Mouse (Mus musculus) testis, adult 2 months (tissue): ENCODE measurements around the gene Gsta3. TPM values are rescaled to one million over a fixed set of nuclear protein-coding genes. Genes with fewer than 3 reads are reported as not detected.
A peak's percentile ranks its signal among the peaks of the same experiment; 100 is the strongest.
"Not testable (repeated sequence)": the region's sequence is repeated elsewhere in the genome, so short reads cannot be mapped to it uniquely, and the experiment has no call there.

Experiments
- H3K27ac ChIP-seq: fragments of 200-500 bp; 2 replicates; pipeline ENCODE4 v1.5.1; 2012; ENCODE audit warnings: low read depth, low read length; ENCODE audit not compliant: control insufficient read depth, insufficient read depth
- H3K27me3 ChIP-seq: fragments of 200-500 bp; 2 replicates; pipeline ENCODE4 v1.6.1; 2012; ENCODE audit warnings: mild to moderate bottlenecking, low read length, moderate library complexity; ENCODE audit not compliant: control insufficient read depth, insufficient read depth
- H3K36me3 ChIP-seq: fragments of 200-500 bp; 2 replicates; pipeline ENCODE4 v1.6.1; 2012; ENCODE audit warnings: mild to moderate bottlenecking, low read length; ENCODE audit not compliant: control insufficient read depth, insufficient read depth
- H3K4me1 ChIP-seq: fragments of 200-500 bp; 2 replicates; pipeline ENCODE4 v1.6.1; 2012; ENCODE audit warnings: low read length; ENCODE audit not compliant: control insufficient read depth, insufficient read depth
- H3K4me3 ChIP-seq: fragments of 200-500 bp; 2 replicates; pipeline ENCODE4 v1.5.1; 2012; ENCODE audit warnings: low read depth, mild to moderate bottlenecking, low read length, moderate library complexity, mixed read lengths; ENCODE audit not compliant: control insufficient read depth
- CTCF ChIP-seq: fragments of 200-500 bp; IDR thresholded peaks from 2 replicates; pipeline ENCODE4 v1.5.1; 2012; ENCODE audit warnings: low read depth, mild to moderate bottlenecking, inconsistent platforms, low read length, moderate library complexity; ENCODE audit not compliant: control insufficient read depth, insufficient read depth, insufficient replicate concordance
- POLR2A ChIP-seq: fragments of 200-500 bp; IDR thresholded peaks from 2 replicates; pipeline ENCODE4 v1.6.1; 2012; ENCODE audit warnings: low read depth, mild to moderate bottlenecking, inconsistent platforms, low read length, moderate library complexity; ENCODE audit not compliant: control insufficient read depth
- polyA plus RNA-seq: library from polyadenylated mRNA; depleted of rRNA; stranded (reverse); fragments of >200 nt; gene quantifications from 2 replicates; pipeline ENCODE4 v1.2.3, GENCODE M21; 2012

The Gsta3 gene
- polyA plus RNA-seq, 1 experiment, result 15.7 TPM

DNA sequence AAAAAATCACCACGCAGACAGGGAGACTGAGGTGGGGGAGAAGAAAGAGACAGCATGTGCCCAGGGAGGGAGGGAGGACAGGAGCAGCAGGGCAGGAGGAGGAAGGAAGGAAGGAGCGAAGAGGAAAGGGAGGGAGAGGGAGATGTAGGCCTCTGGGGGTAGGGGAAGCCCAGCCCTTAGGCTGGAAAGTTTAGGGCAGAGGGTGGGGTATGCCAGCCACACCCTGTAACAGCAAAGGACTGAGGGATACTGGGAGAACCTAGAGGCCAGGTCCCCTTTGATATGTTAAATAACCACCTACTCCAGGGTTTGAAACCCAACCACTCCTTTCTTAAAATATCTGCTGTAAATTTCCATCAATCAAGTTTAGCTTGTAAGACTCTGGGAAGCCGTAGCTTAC, 16.0 kb downstream of the Gsta3 start:
- Histone ChIP-seq H3K27me3 (no peaks in the 10 kb centered on the region), H3K36me3 (no peaks in the 10 kb centered on the region), H3K27ac (no peak overlapping the region), H3K4me3 (no peak overlapping the region), H3K4me1 (no peaks in the 10 kb centered on the region)
- no peak for TF ChIP-seq CTCF
- TF ChIP-seq POLR2A, result no peak

DNA sequence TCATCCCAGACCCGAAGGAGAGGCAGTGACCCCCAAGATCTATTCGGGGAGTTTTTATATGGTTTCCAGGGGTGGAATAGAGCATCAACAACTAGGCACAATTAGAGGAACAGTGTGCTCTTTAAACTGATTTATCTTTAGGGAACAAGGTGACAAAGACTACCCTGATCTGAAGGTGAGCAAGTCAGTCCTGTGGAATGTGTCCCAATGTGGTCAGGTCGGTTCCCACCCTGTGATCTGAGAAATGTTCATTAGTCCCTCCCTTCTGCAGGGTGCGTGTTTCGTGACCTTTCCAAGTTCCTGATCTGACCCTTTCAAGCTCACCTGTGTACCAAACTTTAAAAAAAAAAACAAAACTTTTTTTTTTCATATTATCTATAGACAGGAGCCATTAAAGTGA, 16.5 kb downstream of the Gsta3 start:
- H3K27ac ChIP-seq, result no peak overlapping the region
- H3K4me3 ChIP-seq, result no peak overlapping the region
- no peak for TF ChIP-seq POLR2A
- H3K4me1 ChIP-seq, result no peaks in the 10 kb centered on the region
- H3K36me3 ChIP-seq, result no peaks in the 10 kb centered on the region
- no peaks in the 10 kb centered on the region for H3K27me3 ChIP-seq

DNA sequence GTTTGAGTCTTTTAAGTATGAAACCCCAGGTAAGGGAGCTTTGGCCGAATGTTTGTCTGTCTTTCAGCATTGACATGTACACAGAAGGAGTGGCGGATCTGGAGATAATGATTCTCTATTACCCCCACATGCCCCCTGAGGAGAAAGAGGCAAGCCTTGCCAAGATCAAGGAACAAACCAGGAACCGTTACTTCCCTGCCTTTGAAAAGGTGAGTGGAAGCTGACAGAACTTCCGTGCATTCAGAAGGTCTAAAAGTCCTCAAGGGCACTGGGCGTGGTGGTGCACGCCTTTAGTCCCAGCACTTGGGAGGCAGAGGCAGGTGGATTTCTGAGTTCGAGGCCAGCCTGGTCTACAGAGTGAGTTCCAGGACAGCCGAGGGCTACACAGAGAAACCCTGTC, 19.6 kb downstream of the Gsta3 start:
- H3K27ac ChIP-seq, H3K4me1 ChIP-seq, H3K36me3 ChIP-seq, H3K27me3 ChIP-seq, H3K4me3 ChIP-seq: not testable (repeated sequence)

DNA sequence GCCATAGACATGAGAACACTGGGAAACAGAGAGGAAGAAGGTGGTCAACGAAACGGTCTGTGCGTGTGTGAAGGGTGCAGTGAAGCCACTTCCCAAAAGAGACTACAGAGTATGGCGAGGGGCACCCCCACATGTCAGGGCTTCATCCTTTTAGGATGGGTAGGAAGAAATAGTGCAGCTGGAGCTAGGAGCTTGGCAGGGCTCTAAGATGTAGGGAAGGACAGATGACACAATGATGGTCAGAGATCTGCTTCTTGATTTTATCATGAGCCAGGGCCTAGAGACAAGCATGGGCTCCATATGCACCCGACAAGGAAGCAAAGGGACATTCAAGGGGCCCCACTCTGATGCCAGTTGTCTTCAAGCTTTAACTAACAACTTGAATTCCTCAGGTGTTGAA, 22.0 kb downstream of the Gsta3 start:
- no peak overlapping the region for H3K27ac ChIP-seq
- H3K27me3 ChIP-seq, result no peaks in the 10 kb centered on the region
- TF ChIP-seq CTCF (no peak), POLR2A (no peak)
- no peaks in the 10 kb centered on the region for H3K4me1 ChIP-seq
- H3K36me3 ChIP-seq, result no peaks in the 10 kb centered on the region
- no peak overlapping the region for H3K4me3 ChIP-seq

DNA sequence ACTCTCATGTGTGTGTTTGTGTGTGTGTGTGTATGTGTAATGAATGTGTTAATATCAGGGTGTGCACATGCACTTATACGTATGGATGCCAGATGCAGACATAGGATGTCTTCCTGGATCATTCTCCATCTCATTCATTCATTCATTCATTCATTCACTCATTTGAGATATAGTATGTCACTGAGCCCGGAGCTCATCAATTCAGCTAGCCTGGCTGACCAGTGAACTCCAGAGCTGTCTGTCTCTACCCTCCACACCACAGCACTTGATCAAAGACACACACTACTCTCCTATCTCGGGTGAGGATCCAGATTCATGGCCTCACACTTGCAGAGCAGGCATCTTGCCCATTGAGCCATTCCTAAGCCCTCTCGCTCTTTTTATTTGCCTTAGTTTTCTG, 23.6 kb downstream of the Gsta3 start:
- Histone ChIP-seq H3K27ac (no peak overlapping the region), H3K36me3 (no peaks in the 10 kb centered on the region), H3K4me1 (no peaks in the 10 kb centered on the region), H3K4me3 (no peak overlapping the region), H3K27me3 (no peaks in the 10 kb centered on the region)
- TF ChIP-seq POLR2A (no peak), CTCF (no peak)

DNA sequence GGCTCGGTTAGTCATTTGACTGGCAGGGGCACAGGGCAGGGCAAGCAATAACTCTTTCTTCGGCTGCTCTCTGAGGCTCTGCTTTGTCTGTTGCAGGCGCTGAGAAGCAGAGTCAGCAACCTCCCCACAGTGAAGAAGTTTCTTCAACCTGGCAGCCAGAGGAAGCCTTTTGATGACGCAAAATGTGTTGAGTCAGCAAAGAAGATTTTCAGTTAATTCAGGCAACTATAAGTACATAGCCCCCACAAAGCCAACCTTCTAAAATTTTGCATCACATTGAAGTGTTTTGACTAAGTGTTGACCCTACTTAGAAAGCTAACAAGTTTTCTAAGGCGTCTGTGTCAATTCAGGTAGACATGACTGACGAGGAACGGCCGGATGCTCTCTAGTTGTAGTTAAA, 24.4 kb downstream of the Gsta3 start:
- Histone ChIP-seq H3K36me3 (no peaks in the 10 kb centered on the region), H3K27ac (no peak overlapping the region), H3K27me3 (no peaks in the 10 kb centered on the region), H3K4me1 (no peaks in the 10 kb centered on the region), H3K4me3 (no peak overlapping the region)
- no peak for TF ChIP-seq CTCF
- no peak for TF ChIP-seq POLR2A

DNA sequence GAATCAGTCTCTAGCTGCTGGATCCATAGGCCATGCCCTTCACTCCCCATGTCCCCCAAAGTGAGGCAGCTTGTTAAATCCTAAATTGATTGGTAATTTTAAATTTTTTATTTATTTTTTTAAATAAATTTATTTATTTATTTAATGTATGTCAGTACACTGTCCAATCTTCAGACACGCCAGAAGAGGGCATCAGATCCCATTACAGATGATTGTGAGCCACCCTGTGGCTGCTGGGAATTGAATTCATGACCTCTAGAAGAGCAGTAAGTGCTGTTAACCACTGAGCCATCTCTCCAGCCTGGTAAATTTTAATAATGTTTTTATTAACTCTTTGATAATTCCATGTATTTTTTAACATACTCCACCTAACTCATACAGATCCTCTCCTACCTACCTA, 26.4 kb downstream of the Gsta3 start:
- no peak for TF ChIP-seq POLR2A
- TF ChIP-seq CTCF, result no peak
- H3K36me3 ChIP-seq, result no peaks in the 10 kb centered on the region
- no peak overlapping the region for H3K4me3 ChIP-seq
- no peaks in the 10 kb centered on the region for H3K27me3 ChIP-seq
- no peak overlapping the region for H3K27ac ChIP-seq
- H3K4me1 ChIP-seq, result peaks cover 2% of the 10 kb centered on the region; the same call in 1 of the 2 replicates

DNA sequence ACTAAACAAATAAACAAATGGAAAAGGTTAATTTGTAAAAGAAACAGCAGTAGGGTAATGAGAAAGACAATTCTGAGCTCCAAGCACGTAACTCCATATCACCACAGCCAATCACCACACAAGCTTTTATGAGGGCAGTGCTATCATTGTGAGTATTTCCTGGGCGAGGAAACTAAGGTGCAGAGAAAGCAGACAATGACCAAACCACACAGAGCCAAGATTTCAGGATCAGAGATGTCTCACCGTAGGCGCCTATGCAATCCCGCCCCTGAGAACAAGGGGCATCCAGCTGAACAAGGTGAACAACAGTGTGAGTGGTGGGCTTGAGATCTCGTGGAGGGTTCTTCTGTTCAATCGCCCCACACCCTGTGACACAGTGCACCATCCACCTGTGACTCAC, 27.1 kb downstream of the Gsta3 start:
- not testable (repeated sequence) for H3K4me1 ChIP-seq, H3K27ac ChIP-seq, H3K36me3 ChIP-seq, H3K27me3 ChIP-seq, H3K4me3 ChIP-seq

DNA sequence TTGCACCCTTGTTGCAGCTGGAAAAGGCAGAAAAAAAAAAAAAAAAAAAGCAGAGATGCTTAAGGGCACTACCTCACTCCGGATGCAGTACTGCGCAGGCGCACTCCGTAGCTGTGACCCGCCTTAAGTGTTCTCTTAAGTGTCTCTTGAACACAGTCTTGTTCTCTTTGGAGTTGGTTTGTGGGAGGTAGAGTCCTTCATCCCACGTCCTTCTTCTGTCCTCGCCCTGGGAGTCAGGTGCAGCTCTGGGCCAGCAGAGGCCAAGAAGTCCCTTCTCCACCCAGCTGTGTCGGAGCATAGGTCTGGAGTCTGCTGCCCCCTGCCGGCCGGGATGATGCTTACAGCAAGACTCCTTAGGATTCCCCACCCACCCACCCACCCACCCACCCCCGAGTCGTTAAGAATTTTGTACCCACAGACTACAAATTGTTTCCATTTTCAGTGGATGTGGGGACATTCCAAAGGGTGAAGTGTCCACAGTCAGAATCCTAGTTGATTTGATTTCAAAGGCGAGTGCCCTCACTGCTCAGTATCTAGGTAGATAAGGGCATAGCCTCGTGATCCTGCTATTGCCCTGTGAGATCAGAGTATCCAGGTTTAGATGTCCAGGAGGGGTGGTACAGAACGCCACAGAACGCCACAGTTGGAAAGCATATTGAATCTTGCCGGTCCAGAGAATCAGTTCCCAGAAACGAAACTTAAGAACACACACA, 31.1 kb downstream of the Gsta3 start:
- H3K36me3 ChIP-seq, result no peaks in the 10 kb centered on the region
- peak overlapping the region; percentile 71 for H3K4me3 ChIP-seq
- no peak overlapping the region for H3K27ac ChIP-seq
- peaks cover 4% of the 10 kb centered on the region; the same call in 1 of the 2 replicates for H3K4me1 ChIP-seq
- H3K27me3 ChIP-seq, result no peaks in the 10 kb centered on the region
- TF ChIP-seq CTCF (peak; percentile 75), POLR2A (no peak)
